Mouse (Mus musculus) embryonic fibroblast, embryonic 13.5 days (primary cell): Measurements from ENCODE around the gene Tmem255a.

ENCODE experiments used
- CTCF ChIP-seq: IDR thresholded peaks from 2 replicates; pipeline ENCODE4 v1.5.1; 2011; ENCODE audit warnings: mild to moderate bottlenecking, control low read depth, low read length, moderate library complexity, borderline replicate concordance; ENCODE audit not compliant: insufficient read depth
- POLR2A ChIP-seq: IDR thresholded peaks from 2 replicates; pipeline ENCODE4 v1.6.1; 2011; ENCODE audit warnings: low read depth, mild to moderate bottlenecking, control low read depth, low read length, moderate library complexity

- TF ChIP-seq CTCF = no peak
- TF ChIP-seq POLR2A = no peak
These were observed 50.4 kb downstream of the Tmem255a start for GRCm38 (mm10) chrX:38201816-38202215.
